Mouse (Mus musculus): ENCODE results near the gene Slc15a3. TPM values are rescaled to one million over a fixed set of nuclear protein-coding genes. Genes with fewer than 3 reads are reported as not detected.

Gene Slc15a3
- total RNA-seq, 2 experiments from 2014 or later, result 1.1 to 1.3 TPM

DNA sequence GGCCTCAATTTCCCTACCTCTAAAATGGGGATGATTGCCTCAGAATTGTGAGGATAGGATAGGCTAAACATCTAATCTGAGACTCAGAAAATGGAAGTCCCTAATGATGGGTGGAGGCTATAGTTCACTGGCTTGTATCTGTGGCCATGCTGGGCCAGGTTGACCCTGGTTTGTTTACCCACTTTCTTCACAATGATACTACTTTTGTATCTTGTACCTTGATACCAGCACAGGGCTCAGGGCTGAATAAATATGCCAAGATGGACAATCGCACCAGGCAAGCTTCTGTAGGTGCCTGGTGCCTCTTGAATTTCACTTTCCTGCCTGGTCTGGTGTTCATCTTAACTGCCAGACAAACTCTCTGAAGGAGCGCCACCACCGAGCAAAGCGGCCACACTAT, 17.0 kb upstream of the Slc15a3 start:
- no peak for DNase-seq

DNA sequence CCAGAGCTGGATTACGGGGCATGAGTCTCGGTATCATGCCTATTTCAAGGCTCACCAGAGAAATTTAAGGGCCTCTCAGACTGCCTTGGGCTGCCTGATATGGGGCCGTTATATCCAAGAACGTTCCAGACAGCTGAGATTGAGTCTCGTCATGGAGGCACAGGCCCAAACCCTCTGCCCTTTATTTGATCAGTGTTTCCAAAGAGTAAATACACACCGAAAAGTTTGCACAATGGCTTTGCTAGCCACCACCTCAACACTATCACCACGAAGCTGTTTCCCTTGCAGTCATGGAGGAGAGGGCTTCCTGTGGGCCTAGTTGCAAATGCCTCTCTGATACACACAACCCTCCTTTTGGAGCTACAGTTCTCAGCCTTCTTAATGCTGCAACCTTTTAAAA, 15.5 kb upstream of the Slc15a3 start:
- no peak for DNase-seq

DNA sequence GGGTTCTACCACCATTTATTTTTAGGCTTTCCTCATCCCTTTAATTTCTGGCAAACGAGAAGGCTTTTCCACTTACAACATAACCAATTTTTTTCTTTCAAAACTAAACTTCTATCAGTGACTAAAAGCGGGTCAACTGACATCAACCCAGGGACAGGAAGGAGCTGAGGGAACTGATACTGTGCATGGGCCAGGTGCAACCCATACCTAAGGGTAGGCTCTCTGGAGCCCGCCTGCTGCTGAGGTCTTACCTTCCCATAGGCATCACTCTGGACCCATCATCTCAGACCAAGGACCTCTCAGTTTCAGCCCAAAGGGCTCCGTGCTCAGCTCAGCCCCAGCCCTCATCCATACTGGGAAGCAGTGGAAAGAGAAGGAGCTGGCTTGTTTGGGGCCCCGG, 11.2 kb upstream of the Slc15a3 start:
- DNase-seq, result no peak

DNA sequence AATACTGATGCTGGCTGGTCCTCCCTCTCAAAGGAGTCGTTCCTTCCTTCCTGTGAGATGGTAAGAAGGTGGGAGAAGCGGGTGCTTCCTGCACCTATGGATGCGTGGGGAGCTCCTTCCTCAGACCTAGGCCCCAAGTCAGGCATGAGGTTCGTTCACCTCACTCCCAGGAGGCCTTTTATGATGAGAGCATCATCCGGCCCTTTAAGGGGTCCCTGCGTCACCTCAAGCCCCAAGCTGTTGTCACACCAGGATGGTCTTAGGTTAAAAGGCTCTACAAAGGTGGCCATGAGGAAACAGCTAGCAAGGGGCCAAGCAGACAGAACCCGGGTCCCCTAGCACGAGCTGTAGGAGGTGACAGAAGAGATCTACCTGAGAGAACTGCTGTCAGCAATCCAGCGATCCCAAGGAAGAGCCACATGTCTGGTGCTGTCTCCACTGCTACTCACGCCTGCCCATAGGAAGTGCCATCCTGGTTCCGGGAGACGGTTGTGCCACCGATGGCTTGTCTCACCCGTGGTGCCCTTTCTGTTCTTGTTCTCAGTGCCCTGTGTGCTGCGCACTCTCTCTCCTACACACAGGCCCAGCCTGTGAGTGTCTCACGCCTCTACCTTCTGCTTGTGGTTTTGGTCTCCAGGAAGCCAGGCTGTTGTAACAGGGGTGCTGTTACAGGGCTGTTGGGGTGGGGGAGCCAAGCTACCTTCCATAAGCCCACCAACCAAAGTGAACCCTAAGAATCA, 9.9 kb upstream of the Slc15a3 start, which contains the start of gene Cd6:
Cd6 (minus strand) TSS at position 623 of the 740 bp plus-strand sequence.
- DNase-seq, result no peak

DNA sequence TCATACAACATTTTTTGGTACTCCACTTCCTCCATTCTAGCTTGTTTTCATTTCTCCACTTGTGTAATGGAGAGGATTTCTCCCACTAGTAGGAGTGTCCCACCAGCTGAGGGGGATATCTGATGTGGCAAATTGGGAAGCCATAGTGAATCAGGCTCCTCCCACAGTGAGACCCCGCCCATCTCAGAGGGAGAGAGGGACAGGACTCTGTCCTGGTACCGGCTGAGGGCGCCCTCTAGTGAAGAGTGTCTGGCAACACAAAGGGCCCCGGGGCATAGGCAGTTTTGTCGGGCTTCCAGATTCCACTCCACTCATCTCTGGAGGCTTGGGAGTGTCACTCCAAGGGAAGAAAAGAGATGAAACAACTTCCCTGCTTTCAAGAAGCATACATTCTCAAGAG, 8.1 kb upstream of the Slc15a3 start:
- peak; percentile 16 to 22 for DNase-seq

DNA sequence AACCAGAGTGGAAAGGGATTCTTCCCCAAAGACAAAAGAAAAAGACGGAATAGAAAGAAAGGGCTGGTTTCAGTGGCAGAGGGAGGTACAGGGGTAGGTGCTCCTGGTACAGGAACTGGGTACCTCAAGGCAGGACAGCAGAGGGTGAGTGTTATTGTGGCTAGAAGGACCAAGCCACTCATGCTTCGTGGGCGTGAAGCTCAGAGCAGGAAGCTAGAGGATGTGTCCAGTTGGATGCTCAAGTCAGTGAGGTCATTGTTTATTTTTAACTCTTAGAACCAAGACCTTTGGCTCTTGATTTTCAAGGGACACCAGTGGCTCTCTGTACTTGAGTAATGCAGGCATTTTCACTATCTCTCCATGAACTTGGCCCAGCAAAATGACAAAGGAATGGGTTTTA, 7.5 kb upstream of the Slc15a3 start:
- DNase-seq, result no peak

DNA sequence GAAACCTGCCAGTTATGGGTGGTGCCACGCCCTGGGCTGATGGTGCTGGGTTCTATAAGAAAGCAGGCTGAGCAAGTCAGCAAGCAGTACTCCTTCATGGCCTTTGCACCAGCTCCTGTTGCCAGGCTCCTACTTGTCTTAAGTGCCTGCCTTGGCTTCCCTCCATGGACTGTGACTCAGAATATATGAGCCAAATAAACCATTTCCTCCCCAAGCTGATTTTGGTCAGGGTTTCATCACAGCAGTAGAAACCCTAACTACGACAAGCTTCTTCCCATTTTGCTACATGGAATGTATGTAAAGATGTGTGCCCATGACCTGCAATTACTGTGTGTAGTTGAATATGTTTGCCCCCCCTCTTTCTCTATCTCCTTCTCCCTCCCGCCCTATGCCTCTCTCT, 5.9 kb upstream of the Slc15a3 start:
- no peak for DNase-seq

DNA sequence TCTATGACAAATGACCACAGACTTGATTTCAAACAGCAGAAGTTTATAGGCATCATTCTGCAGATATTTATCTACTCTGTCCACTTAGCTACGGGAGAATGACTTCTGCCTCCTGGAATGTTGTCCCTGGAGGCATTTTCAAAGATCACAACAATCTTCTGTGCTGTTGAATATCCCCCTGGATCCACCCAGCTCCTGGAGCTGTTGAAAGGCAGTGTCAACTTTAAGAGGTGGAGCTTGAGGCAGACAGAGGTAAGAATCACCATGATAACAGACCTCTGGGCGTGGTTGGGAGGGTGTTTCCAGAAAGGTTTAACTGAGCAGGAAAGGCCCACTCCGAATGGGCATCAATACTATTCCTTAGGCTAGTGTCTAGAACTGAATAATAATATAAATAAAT, 3.9 kb upstream of the Slc15a3 start:
- DNase-seq, result no peak

DNA sequence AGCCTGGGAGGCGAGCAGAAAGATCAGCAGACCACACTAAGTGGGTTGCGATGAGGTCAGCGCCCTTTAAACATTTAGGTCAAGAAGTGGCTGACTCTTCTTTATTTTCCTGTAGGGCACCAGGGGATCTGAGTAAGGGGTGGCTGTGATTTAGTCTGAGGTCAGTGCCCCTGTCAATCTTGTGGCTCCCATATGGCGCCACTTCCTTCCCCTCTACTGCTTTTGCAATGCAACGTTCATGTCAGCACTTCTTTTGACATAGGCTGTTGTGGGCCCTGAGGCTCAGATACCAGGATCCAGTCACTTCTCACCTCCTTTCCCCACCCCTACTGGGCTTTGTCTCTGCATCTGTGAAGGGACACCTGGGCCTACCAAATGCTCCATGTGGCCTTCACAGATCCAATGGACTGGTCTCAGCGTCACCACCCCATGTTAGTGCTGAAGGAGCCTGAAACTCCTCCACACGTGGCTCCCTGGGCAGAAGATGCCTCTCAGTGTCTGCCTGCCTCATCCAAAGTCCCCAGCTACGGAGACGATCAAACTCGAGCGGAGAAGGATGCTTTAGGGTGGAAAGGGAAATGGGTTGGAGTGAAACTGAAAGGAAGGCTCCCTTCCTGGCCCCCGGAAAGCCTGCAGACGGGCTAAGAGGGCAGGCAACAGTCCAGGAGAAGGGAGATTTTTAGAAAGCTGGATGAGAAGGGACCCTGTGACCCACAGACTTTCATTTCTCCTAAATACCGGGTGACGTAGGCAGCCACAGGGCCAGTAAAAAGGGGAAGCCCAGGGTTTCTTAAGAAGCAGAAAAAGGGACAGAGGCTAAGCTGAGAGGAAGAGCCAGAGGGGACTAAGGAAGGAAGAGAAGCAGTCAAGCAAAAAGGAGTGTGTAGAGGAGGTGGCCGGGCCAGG, 2.4 kb downstream of the Slc15a3 start:
- DNase-seq, result no peak

DNA sequence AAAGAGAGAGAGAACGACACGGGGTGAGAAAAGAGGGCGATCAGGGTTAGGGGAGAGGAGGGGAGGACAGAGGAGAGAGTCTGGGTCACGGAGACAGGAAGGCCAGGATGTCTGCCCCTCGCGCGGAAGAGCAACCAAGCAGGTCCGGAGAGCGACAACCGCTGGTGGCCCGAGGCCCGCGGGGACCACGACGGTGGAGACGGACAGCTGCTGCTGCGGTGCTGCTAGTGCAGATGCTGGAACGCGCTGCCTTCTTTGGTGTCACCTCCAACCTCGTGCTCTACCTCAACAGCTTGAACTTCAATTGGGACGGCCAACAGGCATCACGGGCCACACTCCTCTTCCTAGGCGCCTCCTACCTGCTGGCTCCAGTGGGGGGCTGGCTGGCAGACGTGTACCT, 3.4 kb downstream of the Slc15a3 start:
- no peak for DNase-seq

DNA sequence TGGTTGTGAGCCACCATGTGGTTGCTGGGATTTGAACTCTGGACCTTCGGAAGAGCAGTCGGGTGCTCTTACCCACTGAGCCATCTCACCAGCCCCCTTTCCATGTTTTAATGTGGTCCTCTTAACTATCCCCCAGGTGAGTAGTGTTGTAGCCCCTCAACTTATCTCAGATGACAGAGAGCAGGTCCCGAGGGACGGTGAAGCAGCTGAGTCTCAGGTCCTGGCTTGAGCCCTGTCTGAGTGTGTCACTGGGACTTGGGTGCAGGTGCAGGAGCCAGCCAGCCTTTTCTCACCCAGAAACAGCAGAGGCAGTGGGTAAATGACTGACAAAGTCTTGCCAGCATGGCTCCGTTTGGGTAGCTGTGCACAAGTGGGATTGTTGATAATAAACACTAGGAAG, 4.7 kb downstream of the Slc15a3 start:
- no peak for DNase-seq

DNA sequence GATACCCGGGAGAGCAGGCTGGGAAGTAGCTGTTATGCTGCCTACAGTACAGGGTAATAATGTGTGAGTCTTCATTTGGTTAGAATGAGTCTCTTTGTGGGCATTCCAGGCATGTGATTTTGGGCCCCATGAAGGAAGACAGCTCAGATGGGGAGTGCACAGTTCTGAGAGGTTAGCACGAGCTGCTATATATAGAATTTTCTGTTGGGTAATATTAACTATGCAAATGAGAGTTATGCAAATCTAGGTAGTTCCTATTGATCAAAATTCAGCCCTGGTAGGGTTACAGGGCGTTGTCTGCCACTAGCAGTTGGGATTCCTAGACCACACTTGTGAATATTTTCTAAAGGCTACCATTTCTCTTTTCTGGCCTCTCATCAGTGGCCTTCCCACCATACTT, 5.9 kb downstream of the Slc15a3 start:
- no peak for DNase-seq

DNA sequence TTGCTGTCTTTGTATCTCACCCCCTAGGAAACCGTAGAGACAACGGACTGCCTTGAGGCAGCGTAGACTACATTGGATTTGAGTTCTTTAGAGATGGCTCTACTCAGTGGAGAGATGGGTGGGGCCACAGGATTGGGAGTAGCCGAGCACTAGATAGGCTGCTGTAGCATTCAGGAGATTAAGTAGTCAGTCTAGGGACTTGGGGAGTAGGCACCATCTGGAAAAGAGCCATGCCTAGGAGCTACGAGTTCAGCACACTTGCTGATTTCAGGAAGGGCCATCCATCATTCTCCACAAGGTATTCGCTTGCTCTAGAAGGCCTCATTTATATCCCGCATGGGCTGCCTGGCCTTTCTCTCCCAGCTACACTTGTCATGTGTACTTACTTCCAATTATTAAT, 6.6 kb downstream of the Slc15a3 start:
- DNase-seq, result no peak

DNA sequence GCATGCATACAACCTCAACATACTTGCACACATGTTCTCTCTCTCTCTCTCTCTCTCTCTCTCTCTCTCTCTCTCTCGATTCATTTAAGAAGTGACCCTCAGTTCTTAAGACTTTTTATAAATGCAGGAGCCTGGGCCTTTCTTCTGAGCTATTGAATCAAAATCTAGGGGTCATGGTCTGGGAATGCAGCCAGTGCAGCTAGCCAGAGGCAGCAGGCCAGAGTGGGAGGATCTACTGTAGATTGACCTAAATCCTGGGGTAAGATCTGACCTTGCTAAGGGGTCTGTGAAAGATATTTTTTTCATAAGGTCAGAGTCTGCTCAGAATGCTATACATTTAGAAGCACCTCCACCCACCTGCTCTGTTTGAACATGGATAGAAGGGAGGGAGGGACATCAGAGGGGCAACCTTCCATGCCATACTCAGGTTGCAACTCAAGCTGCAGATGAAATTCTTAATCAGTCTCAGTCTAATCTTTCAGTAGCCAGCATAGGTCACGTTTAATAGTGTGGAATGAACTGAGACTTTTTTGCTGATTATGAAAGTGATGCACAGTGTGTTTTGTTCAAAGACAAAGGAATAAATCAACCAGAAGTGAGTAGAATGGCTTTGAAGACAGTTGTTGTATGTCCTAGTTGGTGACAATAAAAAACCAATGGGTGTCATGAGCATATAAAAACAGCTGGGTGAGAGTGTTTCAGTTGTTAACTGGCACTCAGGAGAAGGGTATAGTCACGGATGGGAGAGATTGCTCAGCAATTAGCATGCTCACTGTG, 8.0 kb downstream of the Slc15a3 start:
- DNase-seq, result no peak

DNA sequence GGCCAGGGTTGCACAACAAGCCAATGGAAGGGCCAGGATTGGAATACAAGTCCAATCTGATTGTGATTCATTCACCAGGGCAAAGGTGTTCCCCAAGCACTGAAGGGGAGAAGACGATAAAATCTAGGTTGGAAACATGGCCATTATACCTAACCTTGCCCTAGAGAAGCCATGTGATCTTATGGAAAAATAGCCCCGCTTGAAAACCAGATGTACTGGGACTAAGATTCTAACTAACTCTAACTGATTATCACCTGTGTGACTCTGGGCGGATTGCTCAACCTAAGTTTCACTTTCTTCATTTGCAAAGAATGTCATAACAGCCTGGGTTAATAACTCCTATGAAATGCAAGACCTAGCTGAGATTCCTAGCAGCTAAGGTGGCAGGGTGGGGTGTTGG, 15.9 kb downstream of the Slc15a3 start:
- DNase-seq, result no peak

DNA sequence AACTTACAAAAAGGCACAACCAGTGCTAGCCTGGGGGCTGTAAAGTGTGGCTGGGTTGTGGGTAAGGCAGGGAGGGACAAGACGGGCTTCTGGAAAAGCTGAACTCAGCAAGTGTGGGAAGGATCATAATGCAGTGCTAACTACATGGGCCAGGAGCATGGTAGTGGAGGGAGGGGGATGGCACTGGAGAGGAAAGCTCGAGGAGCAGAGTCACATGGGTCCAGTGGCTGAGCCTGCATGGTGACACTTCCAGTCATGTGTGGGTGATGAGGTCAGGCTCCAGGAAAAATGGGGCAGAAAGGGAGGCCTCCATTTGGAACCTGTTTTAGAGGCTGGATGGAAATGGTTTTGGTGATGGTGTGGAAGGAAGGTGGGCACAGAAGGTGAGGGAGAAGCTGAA, 17.0 kb downstream of the Slc15a3 start:
- DNase-seq, result no peak

DNA sequence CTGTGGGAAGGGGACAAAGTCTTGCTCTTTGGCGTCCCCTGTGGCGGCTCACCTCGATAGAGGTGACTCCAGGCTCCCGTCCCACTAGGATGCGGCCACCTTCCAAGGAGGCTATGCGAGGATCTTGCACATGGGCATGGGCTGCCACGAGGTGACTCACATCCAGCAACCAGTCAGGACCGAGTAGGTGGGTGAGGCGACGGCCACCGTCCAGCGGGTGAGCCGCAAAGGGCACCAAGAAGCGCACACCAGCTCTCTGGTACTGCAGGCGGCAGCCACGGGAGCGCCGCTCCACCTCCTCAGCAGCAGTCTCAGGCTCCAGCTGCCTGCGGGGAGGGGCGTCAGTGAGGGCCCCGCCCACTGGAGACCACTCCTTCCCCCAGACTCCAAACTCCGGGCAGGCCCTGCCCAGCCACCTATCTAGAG, 20.6 kb downstream of the Slc15a3 start:
- no peak for DNase-seq

DNA sequence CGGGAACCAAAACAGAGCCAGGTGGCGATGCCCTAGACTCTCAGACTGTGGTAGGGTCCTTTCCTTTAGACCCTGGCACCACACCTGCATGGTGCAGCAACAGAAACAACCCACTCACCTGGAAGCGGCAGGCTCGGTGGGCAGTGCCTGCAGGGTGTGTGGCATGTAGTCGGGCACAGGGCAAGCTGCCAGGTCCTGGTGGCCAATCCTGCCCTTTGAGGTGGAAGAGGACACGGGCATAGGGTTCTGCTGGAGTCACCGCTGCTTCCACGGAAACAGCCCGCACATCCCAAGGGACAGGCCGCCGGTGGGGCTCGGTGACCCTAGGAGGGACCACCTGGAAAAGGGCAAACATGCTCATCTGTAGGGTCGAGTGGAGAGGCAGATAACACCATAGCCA, 26.8 kb downstream of the Slc15a3 start:
- no peak for DNase-seq

DNA sequence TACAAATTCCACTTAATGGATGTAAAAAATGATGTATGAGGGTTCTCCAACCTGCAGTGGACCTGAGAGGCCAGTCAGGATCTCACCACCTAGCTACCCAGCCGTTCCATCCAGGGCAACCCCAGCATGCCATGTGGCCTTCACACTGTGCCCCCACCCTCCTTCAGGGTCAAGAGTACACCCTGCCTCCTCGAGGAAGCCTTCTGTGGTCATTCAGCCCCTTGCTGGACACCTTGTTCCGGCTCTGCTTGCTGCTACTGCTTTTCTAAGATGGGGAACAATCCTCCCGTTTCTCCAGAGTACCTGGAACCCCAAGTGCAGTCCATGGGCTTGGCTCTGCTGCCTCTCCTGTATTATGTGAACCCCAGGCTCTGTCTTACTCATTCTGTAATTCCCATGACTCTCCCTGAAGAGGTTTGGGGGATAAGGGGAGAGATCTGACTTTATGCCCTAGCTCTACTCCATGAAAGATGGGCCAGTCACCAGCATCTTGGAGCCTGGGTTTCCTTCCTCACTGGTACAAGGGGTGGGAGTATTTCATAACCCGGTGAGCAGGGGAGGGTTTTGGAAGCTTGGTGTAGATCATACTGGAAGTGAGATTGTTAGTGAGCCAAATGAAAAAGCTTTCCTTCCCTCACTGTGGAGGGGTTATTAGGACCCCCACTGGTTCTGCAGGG, 28.6 kb downstream of the Slc15a3 start:
- DNase-seq, result no peak

DNA sequence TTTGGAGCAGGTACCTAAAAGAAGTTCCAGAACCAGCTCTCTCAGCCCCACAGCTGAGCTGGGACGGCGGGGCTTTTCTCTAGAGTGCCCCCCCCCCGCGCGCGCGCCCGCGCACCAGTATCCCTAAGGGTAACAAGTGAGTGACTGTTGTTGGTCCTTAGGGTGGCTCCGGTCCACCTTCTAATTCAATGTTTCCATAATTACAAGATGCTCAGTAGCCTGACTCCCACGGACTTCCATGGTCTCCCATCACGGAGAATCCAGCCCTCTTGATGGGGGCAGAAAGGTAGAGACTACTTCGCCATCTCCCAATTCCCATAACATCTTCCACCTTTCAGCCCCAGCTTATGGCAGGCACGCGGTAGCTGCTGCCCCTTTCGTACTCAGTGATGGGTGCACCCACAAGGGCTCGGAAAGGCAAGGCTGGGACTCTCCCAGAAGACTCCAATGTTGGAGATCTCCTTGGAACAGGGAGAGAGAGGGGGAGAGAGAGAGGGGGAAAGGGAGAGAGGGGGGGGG, 29.2 kb downstream of the Slc15a3 start:
- DNase-seq, result no peak

DNA sequence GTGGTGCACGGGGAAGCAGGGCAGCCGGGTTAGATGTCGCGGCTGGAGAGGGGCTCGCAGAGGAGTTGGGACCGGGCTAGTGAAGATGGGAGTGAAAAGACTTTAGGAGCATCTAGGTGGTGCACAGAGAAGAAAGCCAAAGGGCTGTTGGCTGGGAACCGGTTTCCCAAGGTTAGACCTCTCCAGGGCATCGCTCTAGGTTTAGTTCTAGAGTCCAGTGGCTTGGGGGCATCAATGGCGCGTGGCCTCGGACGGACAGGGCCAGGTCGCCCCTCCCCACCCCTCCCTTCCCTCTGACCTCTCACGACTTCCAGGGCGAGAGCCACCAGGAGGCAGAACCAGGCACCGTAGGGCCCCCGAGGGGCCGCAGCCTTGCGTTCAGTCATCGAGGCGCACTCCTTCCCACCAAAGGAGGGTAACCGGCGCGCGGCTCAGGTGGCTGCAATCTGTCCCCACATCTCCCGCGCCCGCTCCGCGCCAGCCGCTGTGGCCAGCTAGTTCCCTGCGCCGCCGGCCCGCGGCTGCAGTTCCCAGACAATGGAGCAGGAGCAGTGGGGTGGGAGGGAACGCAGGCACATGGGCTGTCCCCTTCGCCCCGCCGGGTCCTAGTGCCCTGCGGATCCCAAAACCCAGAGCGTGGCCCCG, 29.8 kb downstream of the Slc15a3 start:
- peak; percentile 86 to 87 for DNase-seq

Data from layer of hippocampus, postnatal 36 days (tissue).